Mouse (Mus musculus): ENCODE data around the gene Ccdc188. TPM values are rescaled to one million over a fixed set of nuclear protein-coding genes. Genes with fewer than 3 reads are reported as not detected.

Ccdc188 gene
- polyA plus RNA-seq, 1 experiment from 2014 or later: 0.15 TPM

DNA sequence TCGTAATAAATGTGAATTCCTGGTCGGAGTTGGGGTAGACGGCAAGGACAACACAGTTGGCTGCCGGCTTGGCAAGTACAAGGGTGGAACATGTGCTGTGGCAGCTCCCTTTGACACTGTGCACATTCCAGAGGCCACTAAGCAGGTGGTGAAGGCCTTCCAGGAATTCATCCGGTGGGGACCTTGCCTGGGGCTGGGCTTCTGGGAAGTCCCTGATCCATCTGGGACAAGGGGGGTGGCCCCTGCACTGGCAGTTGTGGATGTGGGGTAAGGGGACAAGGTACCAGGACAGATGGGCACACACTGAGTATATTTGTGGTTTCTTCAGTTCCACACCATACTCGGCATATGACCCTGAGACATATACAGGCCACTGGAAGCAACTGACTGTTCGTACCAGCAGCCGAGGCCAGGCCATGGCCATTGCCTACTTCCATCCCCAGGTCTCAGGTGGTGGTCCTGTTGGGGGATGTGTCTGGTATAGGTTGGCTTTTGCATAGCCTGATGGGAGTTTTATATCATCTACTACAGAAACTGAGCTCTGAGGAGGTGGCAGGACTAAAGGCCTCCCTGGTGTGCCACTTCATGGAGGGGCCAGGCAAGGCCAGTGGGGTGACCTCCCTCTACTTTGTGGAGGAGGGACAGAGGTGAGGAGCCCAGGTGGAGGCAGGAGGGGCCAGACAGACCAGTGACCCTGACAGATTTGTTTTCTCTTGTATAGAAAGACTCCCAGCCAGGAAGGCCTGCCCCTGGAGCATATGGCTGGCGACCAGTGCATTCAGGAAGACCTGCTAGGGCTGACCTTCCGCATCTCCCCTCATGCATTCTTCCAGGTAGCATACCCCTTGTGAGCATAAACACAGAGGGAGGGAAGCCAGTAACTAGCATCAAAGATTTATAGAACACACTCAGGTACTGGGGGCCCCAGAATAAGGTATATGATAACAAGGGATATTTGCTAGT lies 33.4 kb downstream of the Ccdc188 start:
- Histone ChIP-seq H3K4me1 (replicated peaks) (peaks cover 35% of the 10 kb centered on the region), H3K9ac (peak overlapping the region; percentile 30; the same call in 1 of the 2 replicates), H3K4me2 (peak overlapping the region; percentile 93), H3K27ac (ENCODE audit: poor library complexity, severe bottlenecking) (no peak overlapping the region), H3K4me3 (0 out of 2 replicates have a peak overlapping the region, but pooled peaks have one; percentile 86), H3K27me3 (replicated peaks) (no peaks in the 10 kb centered on the region), H3K36me3 (peaks cover 64% of the 10 kb centered on the region), H3K9me3 (replicated peaks) (no peaks in the 10 kb centered on the region)
- no peak for ATAC-seq (ENCODE audit: insufficient number of reproducible peaks, low FRiP score)
- 65% methylated on average over 10 of the region's 10 CpGs for WGBS

DNA sequence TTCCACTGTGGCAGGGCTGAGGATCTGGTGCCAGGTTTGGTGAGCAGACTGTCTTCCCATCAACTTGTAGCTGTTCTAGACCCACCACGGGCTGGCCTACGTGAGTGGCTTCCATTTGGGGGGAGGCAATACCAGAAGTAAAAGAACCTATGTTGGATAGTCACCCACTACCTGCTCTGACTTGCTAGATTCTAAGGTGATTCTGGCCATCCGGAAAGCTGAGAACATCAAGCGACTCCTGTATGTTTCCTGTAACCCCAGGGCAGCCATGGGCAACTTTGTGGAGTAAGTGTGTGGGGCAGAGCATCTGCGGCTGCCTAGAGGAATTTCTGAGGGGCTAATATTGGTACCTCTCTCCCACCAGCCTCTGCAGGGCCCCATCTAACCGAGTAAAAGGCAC lies 35.1 kb downstream of the Ccdc188 start:
- Histone ChIP-seq H3K4me2 (no peak overlapping the region), H3K36me3 (peaks cover 70% of the 10 kb centered on the region)

DNA sequence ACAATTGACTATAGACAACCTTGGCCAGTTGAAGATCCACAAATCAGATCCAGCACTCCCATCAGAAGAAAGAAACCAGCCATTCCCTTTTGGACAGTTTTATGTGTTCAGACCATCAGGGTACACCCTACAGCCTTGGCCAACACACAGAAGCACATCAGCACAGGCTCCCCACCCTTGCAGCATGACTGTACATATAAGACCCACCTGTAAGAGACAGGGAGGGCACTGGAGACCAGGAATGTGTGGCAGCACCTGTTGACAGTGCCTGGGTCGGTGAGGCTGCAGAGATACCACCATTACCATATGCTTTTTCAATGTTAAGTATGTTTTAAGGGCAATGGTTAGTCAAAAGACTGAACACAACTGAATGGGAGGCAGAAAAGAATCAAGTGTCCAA lies 36.2 kb downstream of the Ccdc188 start:
- Histone ChIP-seq H3K27ac (ENCODE audit: poor library complexity, severe bottlenecking) (no peak overlapping the region), H3K36me3 (peaks cover 80% of the 10 kb centered on the region), H3K27me3 (replicated peaks) (no peaks in the 10 kb centered on the region), H3K4me2 (no peak overlapping the region), H3K4me3 (no peak overlapping the region), H3K9me3 (replicated peaks) (no peaks in the 10 kb centered on the region), H3K4me1 (replicated peaks) (peaks cover 25% of the 10 kb centered on the region), H3K9ac (no peak overlapping the region)
- WGBS: 90% methylated on average over 1 of the region's 1 CpGs
- no peak for ATAC-seq (ENCODE audit: insufficient number of reproducible peaks, low FRiP score)

More for the DNA sequence above, 35.1 kb downstream of the Ccdc188 start:
- H3K9ac ChIP-seq: no peak overlapping the region
- no peak for ATAC-seq (ENCODE audit: insufficient number of reproducible peaks, low FRiP score)
- 80% methylated on average over 6 of the region's 6 CpGs for WGBS
- H3K27ac ChIP-seq (ENCODE audit: poor library complexity, severe bottlenecking): no peak overlapping the region
- peaks cover 25% of the 10 kb centered on the region for H3K4me1 ChIP-seq (replicated peaks)
- no peak overlapping the region for H3K4me3 ChIP-seq
- no peaks in the 10 kb centered on the region for H3K9me3 ChIP-seq (replicated peaks)
- H3K27me3 ChIP-seq (replicated peaks): no peaks in the 10 kb centered on the region

DNA sequence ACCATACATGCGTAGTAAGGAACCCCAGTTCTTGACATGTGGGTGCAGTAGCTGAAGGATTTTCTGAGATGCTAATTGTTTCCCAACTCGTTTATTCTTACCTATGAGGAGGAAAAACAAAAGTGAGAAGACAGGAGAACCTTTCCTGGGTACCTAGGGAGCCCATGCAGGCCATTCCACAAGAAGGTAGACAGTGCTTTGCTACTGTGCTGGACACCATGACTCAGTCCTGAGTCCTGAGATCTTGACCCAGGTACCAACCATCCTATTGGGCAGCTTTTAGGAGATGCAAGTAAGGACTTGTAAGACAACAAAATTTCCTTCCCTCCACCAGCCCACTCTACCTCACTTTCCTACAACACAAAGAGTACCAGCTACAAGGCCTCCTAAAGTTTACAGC lies 40.5 kb downstream of the Ccdc188 start, which contains the start of gene Gm49776:
Gene Gm49776 (minus strand): TSS at position 101 of the 400 bp plus-strand sequence.
- peaks cover 92% of the 10 kb centered on the region for H3K36me3 ChIP-seq
- no peaks in the 10 kb centered on the region for H3K9me3 ChIP-seq (replicated peaks)
- H3K4me3 ChIP-seq: no peak within 1 kb of the TSS
- H3K9ac ChIP-seq: no peak within 1 kb of the TSS
- 93% methylated on average over 2 of the region's 2 CpGs for WGBS
- ATAC-seq (ENCODE audit: insufficient number of reproducible peaks, low FRiP score): no peak
- no peak within 1 kb of the TSS for H3K27ac ChIP-seq (ENCODE audit: poor library complexity, severe bottlenecking)
- H3K27me3 ChIP-seq (replicated peaks): no peaks in the 10 kb centered on the region
- H3K4me1 ChIP-seq (replicated peaks): no peaks in the 10 kb centered on the region
- H3K4me2 ChIP-seq: no peak within 1 kb of the TSS

DNA sequence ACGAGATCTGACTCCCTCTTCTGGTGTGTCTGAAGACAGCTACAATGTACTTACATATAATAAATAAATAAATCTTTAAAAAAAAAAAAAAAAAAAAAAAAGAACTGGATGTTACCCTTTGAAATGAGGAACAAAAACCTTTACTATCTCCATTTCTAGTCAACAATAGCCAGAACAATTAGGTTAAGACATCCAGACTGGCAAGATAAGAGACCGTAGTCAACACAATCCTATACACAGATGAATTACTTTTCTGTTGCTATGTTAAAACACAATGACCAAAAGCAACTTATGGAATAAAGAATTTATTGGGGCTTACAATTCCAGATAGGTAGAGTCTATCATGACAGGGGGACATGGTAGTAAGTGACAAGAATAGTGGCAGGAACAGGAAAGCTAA lies 47.3 kb downstream of the Ccdc188 start:
- 81% methylated on average over 2 of the region's 2 CpGs for WGBS
- ATAC-seq (ENCODE audit: insufficient number of reproducible peaks, low FRiP score): no peak
- Histone ChIP-seq H3K4me3 (no peak overlapping the region), H3K9me3 (replicated peaks) (no peaks in the 10 kb centered on the region), H3K27ac (ENCODE audit: poor library complexity, severe bottlenecking) (no peak overlapping the region), H3K4me2 (no peak overlapping the region), H3K9ac (no peak overlapping the region), H3K27me3 (replicated peaks) (no peaks in the 10 kb centered on the region), H3K36me3 (peaks cover 83% of the 10 kb centered on the region), H3K4me1 (replicated peaks) (no peaks in the 10 kb centered on the region)

DNA sequence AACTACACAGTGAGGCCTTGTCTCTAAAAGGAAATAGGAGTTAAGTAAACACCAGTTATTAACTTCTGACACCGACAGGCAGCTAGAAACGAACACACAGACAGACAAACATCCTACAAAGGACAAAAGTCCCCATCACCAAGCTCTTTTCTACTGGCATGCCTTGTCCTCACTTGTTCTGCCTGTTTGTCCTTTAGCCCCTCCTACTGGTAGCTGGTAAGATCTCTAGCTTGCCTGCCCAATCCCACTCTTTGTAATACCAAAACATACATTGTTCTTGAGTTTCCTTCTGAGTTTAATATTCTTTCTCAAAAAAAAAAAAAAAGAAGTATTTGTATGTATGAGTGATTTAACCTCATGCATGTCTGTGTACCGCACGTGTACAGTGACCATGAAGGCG lies 50.5 kb downstream of the Ccdc188 start:
- Histone ChIP-seq H3K4me2 (no peak overlapping the region), H3K4me1 (replicated peaks) (no peaks in the 10 kb centered on the region), H3K36me3 (peaks cover 86% of the 10 kb centered on the region), H3K27ac (ENCODE audit: poor library complexity, severe bottlenecking) (no peak overlapping the region), H3K9ac (no peak overlapping the region), H3K4me3 (no peak overlapping the region), H3K27me3 (replicated peaks) (no peaks in the 10 kb centered on the region), H3K9me3 (replicated peaks) (no peaks in the 10 kb centered on the region)
- no peak for ATAC-seq (ENCODE audit: insufficient number of reproducible peaks, low FRiP score)
- WGBS: 90% methylated on average over 5 of the region's 5 CpGs

Other genes starting within 250 kb of the Ccdc188 start
- gene Vpreb2, start 237.5 kb upstream of the Ccdc188 start, polyA plus RNA-seq (2016; fragmentation: Nextera tagmentation; extraction: Ambion mirVana): not detected in 2 replicates
- gene Dgcr6, start 165.0 kb upstream of the Ccdc188 start, polyA plus RNA-seq (2016; fragmentation: Nextera tagmentation; extraction: Ambion mirVana): 56.7 and 59.2 TPM in 2 replicates
- 7.8 and 8.7 TPM in 2 replicates for gene Prodh, start 127.7 kb upstream of the Ccdc188 start, polyA plus RNA-seq (2016; fragmentation: Nextera tagmentation; extraction: Ambion mirVana)
- 0.40 and 0.44 TPM in 2 replicates for gene Rtn4r, start 90.2 kb upstream of the Ccdc188 start, polyA plus RNA-seq (2016; fragmentation: Nextera tagmentation; extraction: Ambion mirVana)
- gene Zdhhc8, start 17.3 kb downstream of the Ccdc188 start, polyA plus RNA-seq (2016; fragmentation: Nextera tagmentation; extraction: Ambion mirVana): 29.5 and 33.0 TPM in 2 replicates
- 57.2 and 61.9 TPM in 2 replicates for gene Trmt2a, start 30.8 kb downstream of the Ccdc188 start, polyA plus RNA-seq (2016; fragmentation: Nextera tagmentation; extraction: Ambion mirVana)
- gene Ranbp1, start 30.9 kb downstream of the Ccdc188 start, polyA plus RNA-seq (2016; fragmentation: Nextera tagmentation; extraction: Ambion mirVana): 512 and 519 TPM in 2 replicates
- gene Gm49776, start 40.4 kb downstream of the Ccdc188 start, polyA plus RNA-seq (2016; fragmentation: Nextera tagmentation; extraction: Ambion mirVana): 1.2 and 1.7 TPM in 2 replicates
- gene Dgcr8, start 71.4 kb downstream of the Ccdc188 start, polyA plus RNA-seq (2016; fragmentation: Nextera tagmentation; extraction: Ambion mirVana): 24.0 and 24.9 TPM in 2 replicates
- gene Tango2, start 130.2 kb downstream of the Ccdc188 start, polyA plus RNA-seq (2016; fragmentation: Nextera tagmentation; extraction: Ambion mirVana): 48.4 and 50.3 TPM in 2 replicates
- gene Arvcf, start 130.3 kb downstream of the Ccdc188 start, polyA plus RNA-seq (2016; fragmentation: Nextera tagmentation; extraction: Ambion mirVana): 32.5 and 36.9 TPM in 2 replicates
- gene Txnrd2, start 208.5 kb downstream of the Ccdc188 start, polyA plus RNA-seq (2016; fragmentation: Nextera tagmentation; extraction: Ambion mirVana): 34.9 and 37.2 TPM in 2 replicates
- gene Comt, start 209.0 kb downstream of the Ccdc188 start, polyA plus RNA-seq (2016; fragmentation: Nextera tagmentation; extraction: Ambion mirVana): 88.2 and 90.8 TPM in 2 replicates

Measured in heart, embryonic 12.5 days (tissue).